Mouse (Mus musculus) right cerebral cortex, adult 18-20 months (tissue): ENCODE measurements at regions not wholly inside any gene's neighbourhood (a gene's known extent, or its start where the extent isn't known, plus 50 kb on each side); places are given as distances from the start of the nearest gene placed in this dataset.

Experiments
- DNase-seq: peaks from one replicate; pipeline ENCODE4 v3.0.0; 2022; ENCODE audit warnings: mixed read lengths

- DNase-seq: peak; percentile 2
These were observed 198.5 kb upstream of the Tmem161b start for GRCm38 (mm10) chr13:84023637-84024036.

GRCm38 (mm10) chr13:84025348-84025747 lies 196.7 kb upstream of the Tmem161b start:
- no peak for DNase-seq

- DNase-seq: no peak
These were observed 174.4 kb upstream of the Tmem161b start for GRCm38 (mm10) chr13:84047736-84048135.

GRCm38 (mm10) chr13:84052221-84052620 lies 169.9 kb upstream of the Tmem161b start:
- DNase-seq: no peak

GRCm38 (mm10) chr13:84054956-84055355 lies 167.1 kb upstream of the Tmem161b start:
- DNase-seq: no peak

- no peak for DNase-seq
These were observed 166.5 kb upstream of the Tmem161b start for GRCm38 (mm10) chr13:84055576-84055975.

GRCm38 (mm10) chr13:84056451-84056850 lies 165.6 kb upstream of the Tmem161b start:
- DNase-seq: no peak

GRCm38 (mm10) chr13:84056998-84057397 lies 165.1 kb upstream of the Tmem161b start:
- DNase-seq: no peak

- no peak for DNase-seq
These were observed 164.6 kb upstream of the Tmem161b start for GRCm38 (mm10) chr13:84057456-84057855.

GRCm38 (mm10) chr13:84058251-84058650 lies 163.8 kb upstream of the Tmem161b start:
- DNase-seq: no peak

- DNase-seq: peak; percentile 48
These were observed 163.0 kb upstream of the Tmem161b start for GRCm38 (mm10) chr13:84059031-84059651.

GRCm38 (mm10) chr13:84059661-84060452 lies 162.2 kb upstream of the Tmem161b start:
- DNase-seq: no peak

GRCm38 (mm10) chr13:84060453-84060834 lies 161.7 kb upstream of the Tmem161b start:
- no peak for DNase-seq

- DNase-seq: no peak
These were observed 161.2 kb upstream of the Tmem161b start for GRCm38 (mm10) chr13:84060906-84061305.

GRCm38 (mm10) chr13:84061820-84062480 lies 160.1 kb upstream of the Tmem161b start:
- DNase-seq: no peak

- DNase-seq: no peak
These were observed 159.5 kb upstream of the Tmem161b start for GRCm38 (mm10) chr13:84062616-84063015.

- DNase-seq: no peak
These were observed 158.7 kb upstream of the Tmem161b start for GRCm38 (mm10) chr13:84063406-84063805.

- DNase-seq: no peak
These were observed 157.7 kb upstream of the Tmem161b start for GRCm38 (mm10) chr13:84064291-84064940.

GRCm38 (mm10) chr13:84065256-84065898 lies 156.7 kb upstream of the Tmem161b start:
- no peak for DNase-seq

GRCm38 (mm10) chr13:84066211-84066959 lies 155.7 kb upstream of the Tmem161b start:
- DNase-seq: no peak

GRCm38 (mm10) chr13:84066960-84067665 lies 155.0 kb upstream of the Tmem161b start:
- DNase-seq: no peak
